Mouse (Mus musculus): ENCODE results near the gene Ttll4. TPM values are rescaled to one million over a fixed set of nuclear protein-coding genes. Genes with fewer than 3 reads are reported as not detected.
A peak's percentile ranks its signal among the peaks of the same experiment; 100 is the strongest.

Ttll4 gene
- polyA plus RNA-seq, 1 experiment, result 28.2 TPM

DNA sequence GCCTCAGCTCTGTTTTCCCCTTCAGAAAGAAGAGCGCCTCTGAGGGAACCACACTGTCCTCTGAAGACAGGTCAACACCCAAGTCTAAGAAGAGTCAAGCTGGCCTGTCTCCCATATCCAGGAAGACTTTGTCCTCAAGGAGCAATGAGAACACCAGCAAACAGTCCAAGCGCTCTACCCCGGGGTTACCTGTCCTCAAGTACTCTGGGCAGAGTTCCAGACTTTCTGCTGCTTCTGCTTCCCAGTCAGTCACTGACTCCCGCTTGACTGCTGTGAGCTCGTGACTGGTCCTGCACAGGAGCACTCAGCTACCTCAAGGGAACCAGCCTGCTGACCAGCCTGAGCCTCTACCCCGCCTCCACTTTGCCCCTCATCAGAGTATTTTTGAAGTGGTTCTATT is 35.9 kb downstream of the Ttll4 start:
- no peak overlapping the region for H3K4me3 ChIP-seq (replicated peaks; ENCODE audit: control insufficient read depth, low read depth, low read length)

DNA sequence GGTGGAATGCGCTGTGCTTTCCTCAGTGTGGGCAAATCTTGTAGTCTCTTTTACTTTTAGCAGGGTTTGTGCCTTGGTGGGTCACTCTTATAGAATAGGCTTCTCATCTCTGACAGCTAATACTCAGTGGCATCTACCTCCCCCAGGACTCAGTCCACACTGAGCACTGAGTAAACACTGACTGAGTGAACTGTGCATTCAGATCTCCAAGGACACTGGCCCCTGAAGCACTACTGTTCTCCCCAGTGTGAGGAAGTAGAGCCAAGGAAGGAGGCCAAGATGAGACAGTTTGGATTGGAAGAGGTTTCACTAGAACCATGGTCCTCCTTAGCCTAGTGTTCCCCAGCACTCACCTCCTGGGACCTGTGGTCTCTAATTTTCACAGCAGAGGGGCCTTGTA is 36.8 kb downstream of the Ttll4 start:
- Histone ChIP-seq H3K4me1 (ENCODE audit: control insufficient read depth, insufficient read depth, low read length) (no peaks in the 10 kb centered on the region; the same call in 1 of the 2 replicates), H3K27ac (ENCODE audit: control insufficient read depth, insufficient read depth, low read depth, low read length, poor library complexity) (no peak overlapping the region), H3K4me3 (replicated peaks; ENCODE audit: control insufficient read depth, low read depth, low read length) (no peak overlapping the region)
- TF ChIP-seq CTCF (IDR thresholded peaks at IDR 0.05; ENCODE audit: control insufficient read depth, insufficient read depth, low read length), result no peak
- TF ChIP-seq POLR2A (IDR thresholded peaks at IDR 0.05; ENCODE audit: borderline replicate concordance, control insufficient read depth, low read depth, low read length), result no peak
- WGBS, result 95% methylated on average over 1 of the region's 1 CpGs

More for the DNA sequence above, 35.9 kb downstream of the Ttll4 start:
- WGBS, result 85% methylated on average over 6 of the region's 6 CpGs
- no peaks in the 10 kb centered on the region; the same call in 1 of the 2 replicates for H3K4me1 ChIP-seq (ENCODE audit: control insufficient read depth, insufficient read depth, low read length)
- H3K27ac ChIP-seq (ENCODE audit: control insufficient read depth, insufficient read depth, low read depth, low read length, poor library complexity), result no peak overlapping the region
- no peak for TF ChIP-seq POLR2A (IDR thresholded peaks at IDR 0.05; ENCODE audit: borderline replicate concordance, control insufficient read depth, low read depth, low read length)
- no peak for TF ChIP-seq CTCF (IDR thresholded peaks at IDR 0.05; ENCODE audit: control insufficient read depth, insufficient read depth, low read length)

DNA sequence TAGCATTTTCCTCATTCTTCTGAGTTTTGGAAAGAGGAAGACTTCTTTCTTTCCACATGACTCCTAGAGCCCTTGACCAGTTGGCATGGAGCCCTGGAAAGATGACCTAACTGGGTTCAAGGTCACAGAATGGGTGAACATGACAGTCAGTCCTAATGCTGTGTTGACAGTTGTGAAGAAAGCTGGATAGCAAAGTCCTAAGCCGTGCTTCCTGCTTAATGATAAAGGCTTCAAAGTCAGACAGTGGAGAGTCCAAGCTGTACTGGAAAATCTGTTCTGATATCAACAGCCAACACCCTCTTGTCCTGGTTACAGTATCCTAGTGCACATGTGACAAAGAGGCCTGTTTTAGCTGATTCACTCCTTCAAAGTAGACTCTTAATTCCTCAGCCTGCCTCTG is 37.2 kb downstream of the Ttll4 start:
- TF ChIP-seq CTCF (IDR thresholded peaks at IDR 0.05; ENCODE audit: control insufficient read depth, insufficient read depth, low read length) (no peak), POLR2A (IDR thresholded peaks at IDR 0.05; ENCODE audit: borderline replicate concordance, control insufficient read depth, low read depth, low read length) (no peak)
- whole genome bisulfite sequencing, result 69% methylated on average over 1 of the region's 1 CpGs
- Histone ChIP-seq H3K27ac (ENCODE audit: control insufficient read depth, insufficient read depth, low read depth, low read length, poor library complexity) (no peak overlapping the region), H3K4me1 (ENCODE audit: control insufficient read depth, insufficient read depth, low read length) (no peaks in the 10 kb centered on the region; the same call in 1 of the 2 replicates), H3K4me3 (replicated peaks; ENCODE audit: control insufficient read depth, low read depth, low read length) (no peak overlapping the region)

DNA sequence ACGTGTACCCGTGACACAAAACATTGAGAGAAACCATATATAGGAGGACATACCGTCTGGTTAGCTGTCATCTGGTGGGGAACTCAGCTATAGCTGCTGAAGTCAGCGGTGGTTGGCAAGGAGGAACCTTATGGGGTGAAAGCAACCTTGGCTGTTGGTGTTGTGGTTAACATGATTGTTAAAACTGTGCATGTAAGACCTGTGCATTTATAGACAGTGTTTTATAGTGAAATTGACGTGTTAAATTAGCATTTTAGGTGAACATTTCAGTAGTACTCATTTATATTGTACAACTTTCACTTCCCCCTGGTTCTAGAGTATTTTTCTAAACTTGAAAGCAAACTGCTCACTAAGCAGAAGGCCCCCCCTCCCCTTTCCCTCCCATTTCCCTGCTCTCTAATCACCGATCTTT is 40.6 kb downstream of the Ttll4 start:
- TF ChIP-seq CTCF (IDR thresholded peaks at IDR 0.05; ENCODE audit: control insufficient read depth, insufficient read depth, low read length) (no peak), POLR2A (IDR thresholded peaks at IDR 0.05; ENCODE audit: borderline replicate concordance, control insufficient read depth, low read depth, low read length) (no peak)
- WGBS, result 27% methylated on average over 6 of the region's 6 CpGs
- H3K27ac ChIP-seq (ENCODE audit: control insufficient read depth, insufficient read depth, low read depth, low read length, poor library complexity), result no peak overlapping the region
- no peak overlapping the region for H3K4me3 ChIP-seq (replicated peaks; ENCODE audit: control insufficient read depth, low read depth, low read length)
- no peaks in the 10 kb centered on the region; the same call in 1 of the 2 replicates for H3K4me1 ChIP-seq (ENCODE audit: control insufficient read depth, insufficient read depth, low read length)

DNA sequence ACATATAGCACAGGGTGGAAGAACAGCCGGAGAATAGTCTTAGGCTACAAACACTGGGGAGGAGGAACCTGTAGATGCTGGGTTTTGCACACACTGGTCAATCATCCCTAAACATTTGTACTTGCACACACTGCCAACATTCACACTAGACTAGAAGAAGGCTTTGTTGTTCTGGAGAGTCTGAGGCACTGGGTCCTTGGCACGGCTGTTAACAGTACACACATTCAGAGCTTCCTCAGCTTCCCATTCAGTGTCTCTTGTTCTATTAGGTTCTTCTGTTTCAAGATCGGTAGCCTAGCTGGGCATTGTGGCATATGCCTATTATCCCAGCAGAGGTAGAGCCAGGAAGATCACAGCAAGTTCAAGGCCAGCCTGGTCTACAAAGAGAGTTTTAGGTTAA is 42.6 kb downstream of the Ttll4 start:
- 84% methylated on average over 3 of the region's 3 CpGs for WGBS
- TF ChIP-seq CTCF (IDR thresholded peaks at IDR 0.05; ENCODE audit: control insufficient read depth, insufficient read depth, low read length) (no peak), POLR2A (IDR thresholded peaks at IDR 0.05; ENCODE audit: borderline replicate concordance, control insufficient read depth, low read depth, low read length) (no peak)
- no peak overlapping the region for H3K4me3 ChIP-seq (replicated peaks; ENCODE audit: control insufficient read depth, low read depth, low read length)

DNA sequence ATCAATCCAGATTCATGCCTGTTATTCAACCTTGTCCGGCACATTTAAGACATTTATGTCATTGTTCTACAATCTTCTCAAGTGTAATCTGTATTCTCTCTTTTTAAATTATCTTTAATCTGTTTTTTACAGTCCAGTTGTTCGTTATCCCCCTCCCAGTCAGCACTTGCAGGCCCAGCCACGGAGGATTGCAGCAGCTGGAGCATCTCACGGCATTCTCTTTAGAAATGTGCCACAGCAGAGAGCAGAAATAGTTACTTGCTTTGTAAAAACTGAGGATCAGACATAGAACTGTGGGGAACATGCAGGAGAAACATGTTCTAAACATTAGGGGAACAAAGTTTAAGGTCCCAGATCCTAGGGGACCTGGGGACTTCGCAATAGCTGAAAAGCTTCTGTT is 43.5 kb downstream of the Ttll4 start:
- no peak for TF ChIP-seq POLR2A (IDR thresholded peaks at IDR 0.05; ENCODE audit: borderline replicate concordance, control insufficient read depth, low read depth, low read length)
- TF ChIP-seq CTCF (IDR thresholded peaks at IDR 0.05; ENCODE audit: control insufficient read depth, insufficient read depth, low read length), result no peak
- Histone ChIP-seq H3K4me3 (replicated peaks; ENCODE audit: control insufficient read depth, low read depth, low read length) (no peak overlapping the region), H3K27ac (ENCODE audit: control insufficient read depth, insufficient read depth, low read depth, low read length, poor library complexity) (no peak overlapping the region), H3K4me1 (ENCODE audit: control insufficient read depth, insufficient read depth, low read length) (no peaks in the 10 kb centered on the region)
- WGBS, result 78% methylated on average over 5 of the region's 5 CpGs

More for the DNA sequence above, 42.6 kb downstream of the Ttll4 start:
- no peaks in the 10 kb centered on the region for H3K4me1 ChIP-seq (ENCODE audit: control insufficient read depth, insufficient read depth, low read length)
- no peak overlapping the region for H3K27ac ChIP-seq (ENCODE audit: control insufficient read depth, insufficient read depth, low read depth, low read length, poor library complexity)

DNA sequence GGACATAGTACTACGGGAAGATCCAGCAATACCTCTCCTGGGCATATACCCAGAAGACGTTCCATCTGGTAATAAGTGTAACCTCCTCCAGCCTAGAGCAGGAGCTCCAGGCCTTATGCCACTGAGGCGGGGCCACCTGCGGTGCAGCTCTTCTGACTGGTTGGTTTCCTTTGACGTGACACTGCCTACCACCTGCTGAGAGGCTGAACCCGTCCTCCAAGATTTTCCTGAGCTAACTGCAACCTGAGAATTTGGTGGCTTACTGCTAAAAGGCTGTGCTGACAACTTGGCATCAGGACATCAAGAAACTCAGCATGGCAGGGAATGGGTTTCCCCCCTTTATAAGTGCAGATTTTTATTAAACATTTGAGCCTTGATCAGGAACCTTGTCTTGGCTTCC is 48.0 kb downstream of the Ttll4 start:
- Histone ChIP-seq H3K27ac (ENCODE audit: control insufficient read depth, insufficient read depth, low read depth, low read length, poor library complexity) (no peak overlapping the region), H3K4me1 (ENCODE audit: control insufficient read depth, insufficient read depth, low read length) (no peaks in the 10 kb centered on the region; the same call in 1 of the 2 replicates), H3K4me3 (replicated peaks; ENCODE audit: control insufficient read depth, low read depth, low read length) (no peak overlapping the region)
- 81% methylated on average over 6 of the region's 6 CpGs for WGBS
- TF ChIP-seq CTCF (IDR thresholded peaks at IDR 0.05; ENCODE audit: control insufficient read depth, insufficient read depth, low read length), result no peak
- no peak for TF ChIP-seq POLR2A (IDR thresholded peaks at IDR 0.05; ENCODE audit: borderline replicate concordance, control insufficient read depth, low read depth, low read length)

DNA sequence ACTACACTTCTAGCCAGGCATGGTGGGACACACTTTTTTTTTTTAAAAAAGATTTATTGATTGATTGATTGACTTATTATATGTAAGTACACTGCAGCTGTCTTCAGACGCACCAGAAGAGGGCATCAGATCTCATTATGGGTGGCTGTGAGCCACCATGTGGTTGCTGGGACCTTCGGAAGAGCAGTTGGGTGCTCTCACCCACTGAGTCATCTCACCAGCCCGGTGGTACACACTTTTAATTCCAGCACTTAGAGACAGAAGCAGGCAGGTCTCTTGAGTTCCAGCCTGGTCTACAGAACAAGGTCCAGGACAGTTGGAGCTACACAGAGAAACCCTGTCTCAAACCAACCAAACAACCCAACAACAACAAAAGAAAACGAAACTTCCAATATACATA is 50.5 kb downstream of the Ttll4 start:
- Histone ChIP-seq H3K4me3 (replicated peaks; ENCODE audit: control insufficient read depth, low read depth, low read length) (peak overlapping the region; percentile 5), H3K4me1 (ENCODE audit: control insufficient read depth, insufficient read depth, low read length) (no peaks in the 10 kb centered on the region; the same call in 1 of the 2 replicates), H3K27ac (ENCODE audit: control insufficient read depth, insufficient read depth, low read depth, low read length, poor library complexity) (no peak overlapping the region)
- TF ChIP-seq POLR2A (IDR thresholded peaks at IDR 0.05; ENCODE audit: borderline replicate concordance, control insufficient read depth, low read depth, low read length) (no peak), CTCF (IDR thresholded peaks at IDR 0.05; ENCODE audit: control insufficient read depth, insufficient read depth, low read length) (no peak)
- WGBS, result 35% methylated on average over 4 of the region's 4 CpGs
